Mouse (Mus musculus) spleen, adult 12 weeks (tissue): ENCODE measurements at regions not wholly inside any gene's neighbourhood (a gene's known extent, or its start where the extent isn't known, plus 50 kb on each side); places are given as distances from the start of the nearest gene placed in this dataset.
"Not testable (repeated sequence)": the region's sequence is repeated elsewhere in the genome, so short reads cannot be mapped to it uniquely, and the experiment has no call there.

Experiments used
- DNase-seq: peaks from one replicate; pipeline ENCODE4 v3.0.0; 2022; ENCODE audit warnings: low spot score

DNA sequence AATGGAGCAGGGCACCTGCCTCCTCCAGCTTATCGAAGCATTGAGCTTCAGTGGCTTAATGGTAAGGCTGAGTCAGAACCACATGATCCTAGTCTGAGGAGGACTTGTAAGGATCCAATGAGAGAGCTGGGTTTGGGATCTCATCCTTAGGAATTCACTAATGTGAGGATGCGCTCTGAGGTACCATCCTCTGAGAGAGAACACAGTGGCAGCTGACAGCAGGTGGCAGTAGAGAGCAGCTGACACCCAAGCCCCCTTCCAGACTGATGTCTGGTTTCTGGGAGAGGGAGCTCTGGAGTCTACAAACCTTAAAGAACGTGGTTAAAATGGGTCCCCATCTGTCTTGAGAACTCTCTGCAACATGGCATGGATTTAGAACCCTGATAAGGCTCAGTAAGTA, 137.8 kb downstream of the B3glct start:
- no peak for DNase-seq

DNA sequence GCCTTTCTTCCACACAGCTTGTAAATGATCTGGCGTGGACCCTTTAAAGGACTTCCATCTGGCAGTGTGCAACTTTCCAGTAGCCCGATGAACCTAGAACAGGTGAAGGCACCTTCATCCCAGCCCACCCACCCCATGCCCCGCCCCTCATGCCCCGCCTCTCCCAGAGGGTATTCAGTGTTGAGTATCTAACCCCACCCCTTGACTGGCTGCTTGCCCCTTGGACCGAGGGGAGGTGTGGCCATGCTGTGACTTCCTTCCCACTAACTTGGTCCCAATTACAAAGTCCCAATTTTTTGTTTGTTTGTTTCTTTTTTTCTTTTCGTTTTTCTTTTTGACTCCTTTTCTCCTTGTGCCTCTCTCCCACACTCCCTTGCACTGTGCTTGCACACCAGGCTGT, 140.8 kb downstream of the B3glct start:
- DNase-seq = no peak

DNA sequence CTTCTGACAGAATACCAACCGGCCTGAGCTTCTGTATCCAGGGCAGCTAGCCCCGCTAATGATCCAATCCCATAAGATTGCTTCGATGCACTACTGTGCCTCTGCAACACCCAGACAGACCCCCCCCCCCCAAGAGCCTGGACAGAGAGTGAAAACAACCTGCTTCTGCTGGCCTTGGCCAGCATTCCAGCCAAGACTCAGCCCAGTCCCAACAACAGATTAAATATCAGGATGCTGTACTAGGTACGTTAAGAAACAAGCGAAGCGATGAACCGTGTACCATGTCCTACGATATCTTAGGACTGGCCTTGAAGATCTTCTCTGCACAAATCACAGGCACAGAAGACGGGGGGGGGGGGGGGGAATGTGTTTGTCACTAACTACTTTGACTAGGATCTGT, 145.8 kb downstream of the B3glct start:
- no peak for DNase-seq

DNA sequence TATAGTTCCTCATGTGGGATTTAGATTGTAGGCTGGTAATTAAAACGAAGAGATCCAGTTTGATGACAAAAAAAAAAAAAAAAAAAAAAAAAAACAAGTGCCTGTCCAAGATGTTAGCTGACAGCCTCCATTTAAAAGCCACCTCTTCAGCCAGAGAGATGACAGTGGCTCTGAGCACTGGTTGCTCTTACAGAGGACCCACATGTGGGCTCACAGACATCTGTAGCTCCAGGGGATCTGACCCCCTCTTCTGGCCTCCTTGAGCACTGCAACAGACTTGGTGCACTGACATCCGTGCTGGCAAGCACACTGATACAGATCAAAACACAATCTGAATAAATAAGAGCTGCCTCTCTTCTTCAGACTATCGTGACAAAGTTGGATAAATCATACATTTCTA, 149.6 kb downstream of the B3glct start:
- DNase-seq = no peak

DNA sequence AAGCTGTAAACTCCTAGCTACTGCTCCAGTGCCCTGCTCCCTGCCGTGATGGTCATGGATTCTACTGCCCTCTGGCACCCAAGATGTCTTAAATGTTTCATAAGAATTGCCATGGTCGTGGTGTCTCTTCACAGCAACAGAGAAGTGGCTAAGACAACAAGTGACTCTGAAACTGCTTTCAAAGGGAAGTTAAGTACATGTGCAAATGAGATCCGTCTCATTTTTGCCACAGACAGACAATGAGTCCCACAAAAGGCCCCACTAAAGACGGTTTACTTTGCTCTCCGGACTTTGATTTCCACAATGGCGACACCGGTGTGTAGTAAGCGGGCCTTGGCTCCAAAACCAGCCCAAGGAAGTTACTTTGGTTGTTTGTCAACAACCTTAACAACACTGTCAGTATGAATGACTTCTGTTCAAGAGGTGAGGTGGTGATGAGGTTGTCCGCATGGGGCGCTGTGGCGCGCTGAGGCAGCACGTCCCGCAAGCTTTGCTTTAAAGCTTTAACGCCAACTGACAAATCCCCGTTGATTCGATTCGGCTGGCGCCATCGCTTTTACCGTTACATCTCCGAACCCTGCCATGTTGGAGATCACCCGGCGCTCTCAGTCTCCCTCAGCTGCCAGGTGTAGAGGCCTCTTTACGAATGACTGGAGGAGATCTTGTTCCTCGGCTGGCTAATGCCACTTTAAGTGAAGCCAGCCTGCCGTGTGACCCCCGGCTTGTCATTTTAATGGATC, 153.3 kb downstream of the B3glct start:
- DNase-seq = peak; percentile 23

DNA sequence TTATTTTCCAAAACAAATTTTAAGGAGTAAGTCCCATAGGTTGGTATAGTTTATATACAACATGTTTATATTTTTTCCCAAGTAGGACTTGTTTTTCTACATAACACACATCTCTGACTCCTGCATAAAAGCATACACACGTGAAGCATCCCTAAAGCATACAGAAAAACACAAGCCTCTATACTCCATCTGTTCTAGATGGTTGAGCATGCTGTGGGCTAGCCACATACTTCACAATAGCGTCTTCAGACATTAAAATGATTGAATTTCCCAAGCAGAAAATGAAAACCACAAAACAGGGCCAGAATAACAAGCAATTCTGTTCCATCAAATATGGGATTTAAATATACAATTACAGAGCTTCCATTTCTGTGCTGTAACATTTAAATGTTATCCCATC, 159.3 kb downstream of the B3glct start:
- no peak for DNase-seq

DNA sequence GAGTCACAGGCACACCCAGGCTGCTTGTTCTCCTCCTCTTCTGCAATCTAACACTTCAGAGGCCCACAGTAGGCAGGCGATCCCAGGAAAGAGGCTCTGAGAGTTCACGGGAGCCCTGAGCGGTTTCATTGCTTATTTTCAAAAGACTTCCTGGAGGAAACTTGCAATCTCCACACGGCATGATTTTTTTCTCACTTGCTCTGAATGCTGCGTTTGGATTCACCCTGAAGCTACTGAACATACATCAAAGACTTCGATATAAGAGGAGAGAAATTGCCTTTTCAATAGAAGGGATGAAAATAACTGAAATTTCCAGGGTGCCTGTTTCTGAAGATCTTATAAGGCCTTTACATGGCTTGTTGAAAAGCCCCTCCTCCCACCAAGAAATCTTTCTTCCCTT, 164.5 kb downstream of the B3glct start:
- DNase-seq = no peak

DNA sequence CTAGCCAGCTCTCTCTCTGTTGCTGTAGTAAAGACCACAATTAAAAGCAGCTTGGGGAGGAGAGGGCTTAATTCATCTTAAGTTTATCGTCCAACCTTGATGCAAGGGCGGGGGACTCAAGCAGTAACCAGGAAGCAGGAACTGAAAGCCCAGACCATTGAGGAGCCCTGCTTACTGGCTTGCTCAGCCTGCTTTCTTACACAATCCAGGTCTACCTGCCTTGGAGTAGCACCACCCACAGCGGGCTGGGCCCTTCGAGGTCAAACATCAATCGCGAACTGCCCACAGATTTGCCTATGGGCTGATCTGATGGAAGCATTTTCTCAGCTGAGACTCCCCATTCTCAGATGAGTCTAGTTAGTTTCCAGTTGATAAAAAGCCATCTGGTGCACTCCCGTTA, 165.3 kb downstream of the B3glct start:
- DNase-seq = no peak

DNA sequence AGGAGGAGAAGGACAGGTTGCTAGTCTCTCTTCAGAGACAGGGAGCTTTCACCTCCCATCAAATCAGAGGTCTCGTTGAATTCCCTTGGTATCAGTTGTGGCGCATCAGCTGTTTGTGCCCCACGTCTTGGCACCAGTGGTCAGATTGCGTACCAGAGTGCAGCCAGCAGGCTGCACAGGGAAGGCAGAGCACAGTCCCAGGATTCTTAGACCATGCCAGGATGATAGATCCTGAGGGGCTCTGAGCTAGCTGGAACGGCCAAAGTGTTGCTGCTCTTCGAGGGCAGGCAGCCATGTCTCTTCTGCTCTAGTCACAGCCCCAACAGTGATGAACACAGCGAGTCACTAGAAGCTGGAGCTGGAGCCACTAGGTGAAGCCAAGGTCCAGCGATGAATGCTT, 167.2 kb downstream of the B3glct start:
- DNase-seq = no peak

DNA sequence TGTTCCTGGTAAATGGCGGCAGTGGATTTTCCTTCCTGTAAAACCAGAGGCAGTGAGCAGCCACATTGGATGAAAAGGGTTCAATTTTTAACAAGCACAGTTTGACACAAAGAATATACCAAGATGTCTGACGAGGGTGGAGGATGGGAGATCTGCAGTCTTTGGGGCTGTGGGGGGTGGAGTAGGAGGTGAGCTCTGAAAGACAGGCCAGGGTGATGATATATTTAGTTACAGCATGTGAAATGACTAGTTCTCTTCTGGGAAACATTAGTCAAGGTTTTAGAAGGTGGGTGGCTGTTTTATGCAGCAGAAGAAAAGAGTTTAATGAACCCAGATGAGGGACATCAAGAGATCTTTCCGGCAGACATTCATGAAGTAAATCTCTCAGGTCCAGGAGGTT, 170.0 kb upstream of the Rxfp2 start:
- no peak for DNase-seq

DNA sequence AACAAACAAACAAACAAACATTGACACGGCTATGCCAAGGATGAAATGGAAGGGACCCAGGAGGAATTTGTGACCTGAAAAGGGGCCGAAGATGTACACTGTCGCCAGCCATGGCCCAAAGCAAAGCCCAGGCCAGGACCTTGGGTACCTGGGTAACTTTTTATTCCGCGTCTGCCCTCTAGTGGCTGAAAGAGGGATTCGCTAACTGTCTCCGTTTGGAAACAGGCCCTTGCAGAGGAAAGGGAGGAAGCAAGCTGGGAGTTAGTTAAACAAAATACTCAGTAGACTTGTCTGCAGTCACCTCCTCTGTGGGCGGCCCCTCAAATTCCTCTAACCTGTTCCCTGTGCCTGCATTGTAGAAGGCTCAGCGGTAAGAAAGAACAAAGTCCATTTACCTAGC, 167.5 kb upstream of the Rxfp2 start:
- DNase-seq = no peak

DNA sequence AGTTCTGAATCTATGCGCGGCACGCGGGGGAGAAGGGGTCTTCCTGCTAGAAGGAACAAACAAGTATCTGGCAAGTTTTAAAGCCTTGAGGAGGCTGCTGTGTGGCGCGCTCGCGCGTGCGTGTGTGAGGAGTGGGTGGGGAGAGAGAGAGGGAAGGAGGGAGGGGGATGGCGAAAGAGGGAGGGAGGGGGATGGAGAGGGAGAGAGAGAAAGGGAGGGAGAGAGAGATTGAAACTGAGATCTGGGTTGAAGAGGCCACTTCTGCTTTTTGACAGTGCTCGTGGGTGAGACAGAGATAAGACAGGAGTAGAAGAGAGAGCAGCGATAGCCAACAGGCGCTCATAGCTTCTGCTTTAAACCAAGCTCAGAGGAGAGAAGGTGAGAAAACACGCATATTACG, 166.0 kb upstream of the Rxfp2 start:
- no peak for DNase-seq

DNA sequence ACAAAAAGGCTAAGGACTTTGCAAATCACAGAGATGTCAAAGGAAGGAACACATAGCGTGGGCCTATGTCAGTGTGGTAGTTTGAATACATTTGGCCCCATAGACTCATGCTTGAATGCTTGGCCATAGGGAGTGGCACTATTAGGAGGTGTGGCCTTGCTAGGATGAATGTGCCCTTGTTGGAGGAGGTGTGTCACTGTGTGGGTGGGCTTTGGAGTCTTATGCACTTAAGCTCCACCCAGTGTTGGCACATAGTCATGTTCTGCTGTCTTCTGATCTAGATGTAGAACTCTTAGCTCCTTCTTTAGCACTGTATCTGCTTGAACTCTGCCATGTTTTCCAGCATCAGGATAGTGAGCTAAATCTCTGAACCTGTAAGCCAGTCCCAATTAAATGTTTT, 162.4 kb upstream of the Rxfp2 start:
- DNase-seq = no peak

DNA sequence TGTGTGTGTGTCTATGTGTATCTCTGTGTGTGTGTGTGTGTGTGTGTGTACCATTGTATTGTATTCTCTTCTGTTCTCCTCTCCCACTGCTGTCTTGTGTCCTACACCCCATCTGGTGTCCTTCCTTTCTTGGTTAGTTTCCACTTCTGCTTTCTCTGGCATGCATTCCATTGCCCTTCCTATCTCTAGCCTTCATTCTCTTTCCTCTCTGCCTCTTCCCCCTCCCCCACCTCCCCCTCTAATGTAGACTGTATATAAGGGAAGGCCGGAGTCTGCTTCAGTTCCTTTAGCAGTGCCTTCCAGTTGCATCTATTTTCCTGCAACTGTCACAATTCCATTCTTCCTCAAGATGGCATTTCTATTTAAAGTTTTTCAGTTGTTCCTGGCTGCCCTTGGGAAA, 161.5 kb upstream of the Rxfp2 start:
- DNase-seq = no peak

DNA sequence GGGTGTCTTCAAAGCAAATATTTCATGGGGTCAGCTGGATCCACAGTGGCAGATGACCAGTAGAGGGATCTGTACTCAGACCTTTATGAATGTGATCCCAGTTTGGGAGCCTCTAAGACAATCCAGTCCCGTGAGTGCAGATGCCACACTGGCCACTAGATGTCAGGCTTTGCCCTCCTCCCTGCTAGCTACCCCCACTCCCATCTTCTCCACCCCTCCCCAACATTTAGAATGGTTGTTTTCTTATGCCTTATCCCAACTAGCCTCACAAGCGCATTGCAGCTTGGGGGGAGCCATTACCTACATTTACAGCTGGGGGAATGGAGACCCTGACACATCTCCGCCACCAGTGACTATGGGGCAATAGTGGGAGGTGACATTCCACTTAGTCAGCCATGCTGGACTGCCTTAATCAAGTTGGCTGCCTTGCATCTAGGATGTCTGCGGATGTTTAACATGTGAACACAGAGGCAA, 156.9 kb upstream of the Rxfp2 start:
- DNase-seq = no peak

DNA sequence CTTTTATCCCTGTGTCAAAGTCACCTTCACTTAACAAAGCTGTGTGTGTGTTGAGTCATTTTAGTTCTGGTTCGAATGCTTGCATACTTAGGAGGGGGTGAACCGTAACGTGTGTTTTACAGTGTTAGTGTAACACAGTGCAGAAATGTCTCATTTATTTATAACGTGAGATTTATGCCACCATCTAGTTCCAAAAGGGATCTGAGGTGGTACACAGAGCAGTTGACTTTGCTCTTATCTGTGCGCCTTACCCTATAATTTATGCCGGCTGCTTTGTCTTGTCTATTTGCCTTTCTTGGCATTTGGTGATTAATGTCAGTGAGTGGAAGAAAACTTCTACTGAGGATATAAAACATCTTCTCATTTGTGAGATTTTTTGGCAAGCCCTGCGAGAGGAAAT, 150.5 kb upstream of the Rxfp2 start:
- DNase-seq = no peak

DNA sequence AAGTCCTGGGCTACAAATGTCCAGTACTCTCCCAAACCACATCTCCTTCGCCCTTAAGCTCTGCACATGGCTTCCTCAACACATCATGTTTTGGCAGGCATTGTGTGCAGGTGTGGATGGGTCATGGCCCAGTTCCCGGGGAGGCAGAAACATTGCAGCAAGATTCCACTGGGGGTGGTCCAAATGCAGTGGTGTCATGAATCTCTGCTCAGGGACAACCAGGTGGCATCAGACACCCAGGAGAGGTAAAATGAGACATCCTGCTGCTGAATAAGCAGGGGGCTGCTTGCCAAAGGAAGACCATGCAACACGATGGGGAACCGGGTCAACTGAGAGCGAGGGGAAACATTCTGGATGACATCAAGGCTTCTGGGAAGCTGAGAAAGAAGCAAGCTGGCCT, 149.0 kb upstream of the Rxfp2 start:
- DNase-seq = no peak

DNA sequence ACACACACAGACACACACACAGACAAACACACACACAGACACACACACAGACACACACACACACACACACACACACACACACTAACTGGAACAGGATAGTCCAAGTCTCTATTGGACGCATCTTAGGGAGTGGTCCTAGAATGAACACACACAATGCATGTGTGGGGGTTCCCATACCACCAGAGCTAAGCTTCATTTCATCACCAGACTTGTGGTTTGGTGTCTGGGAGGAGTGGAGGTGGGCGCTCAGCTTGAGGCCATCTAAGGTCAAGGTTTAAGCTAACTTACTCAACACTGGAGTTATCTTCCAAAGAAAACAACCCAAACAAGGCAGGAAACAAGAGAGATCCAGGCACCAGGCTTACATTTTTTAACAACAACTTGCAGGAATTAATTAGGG, 147.9 kb upstream of the Rxfp2 start:
- no peak for DNase-seq

DNA sequence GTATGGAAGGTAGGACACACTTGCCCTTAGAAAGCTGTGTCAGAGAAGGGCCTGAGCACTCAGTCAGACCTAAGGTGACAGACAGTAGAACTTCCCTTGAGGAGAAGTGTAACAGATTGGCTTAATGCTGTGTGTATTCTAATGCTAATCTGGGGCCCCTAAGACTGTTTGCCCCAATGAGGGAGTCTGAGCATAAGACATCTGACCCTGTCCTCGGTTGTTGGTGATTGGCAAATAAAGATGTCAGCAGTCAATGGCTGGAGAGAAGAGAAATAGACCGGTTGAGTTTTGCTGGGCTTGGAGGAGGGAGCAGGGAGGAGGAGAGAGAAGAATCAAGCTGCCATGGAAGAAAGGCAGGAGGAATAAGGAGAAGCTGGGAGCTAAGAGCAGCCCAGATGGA, 147.0 kb upstream of the Rxfp2 start:
- DNase-seq = no peak

DNA sequence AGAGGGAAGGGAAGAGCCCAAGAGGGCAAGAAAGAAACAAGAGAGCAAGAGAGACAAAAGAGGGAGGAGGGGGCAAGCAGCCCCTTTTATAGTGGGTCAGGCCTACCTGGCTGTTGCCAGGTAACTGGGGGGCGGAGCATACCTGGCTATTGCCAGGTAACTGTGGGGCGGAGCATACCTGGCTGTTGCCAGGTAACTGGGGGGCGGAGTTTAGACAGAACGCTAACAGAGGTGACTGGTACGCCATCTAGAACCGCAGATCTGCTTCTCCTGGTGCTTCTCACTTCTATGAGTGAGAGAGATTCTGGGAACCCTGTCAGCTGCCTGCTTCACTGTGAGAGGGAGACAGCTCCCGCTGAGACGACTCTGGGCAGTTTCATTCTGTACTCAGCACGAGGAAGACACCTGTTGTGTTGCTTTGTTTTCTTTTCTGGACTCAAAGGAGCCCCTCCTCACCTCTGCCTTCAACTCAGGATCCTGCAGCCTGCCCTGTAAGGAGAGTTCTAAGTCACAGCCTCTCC, 144.9 kb upstream of the Rxfp2 start:
- no peak for DNase-seq

DNA sequence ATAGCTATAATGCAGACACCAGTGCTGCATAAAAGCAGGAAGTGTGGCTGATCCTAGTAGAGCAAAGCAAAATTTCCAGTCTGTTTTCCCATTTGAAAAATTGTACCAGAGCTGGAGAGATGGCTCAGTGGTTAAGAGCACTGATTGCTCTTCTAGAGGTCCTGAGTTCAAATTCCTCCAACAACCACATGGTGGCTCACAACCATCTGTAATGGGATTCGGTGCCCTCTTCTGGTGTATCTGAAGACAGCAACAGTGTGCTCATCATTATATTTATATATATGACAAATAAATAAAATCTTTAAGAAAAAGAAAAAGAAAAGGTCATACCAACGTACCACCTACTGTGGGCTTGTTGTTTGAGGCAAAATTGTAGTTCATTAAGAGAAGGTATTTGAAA, 144.1 kb upstream of the Rxfp2 start:
- DNase-seq = no peak

DNA sequence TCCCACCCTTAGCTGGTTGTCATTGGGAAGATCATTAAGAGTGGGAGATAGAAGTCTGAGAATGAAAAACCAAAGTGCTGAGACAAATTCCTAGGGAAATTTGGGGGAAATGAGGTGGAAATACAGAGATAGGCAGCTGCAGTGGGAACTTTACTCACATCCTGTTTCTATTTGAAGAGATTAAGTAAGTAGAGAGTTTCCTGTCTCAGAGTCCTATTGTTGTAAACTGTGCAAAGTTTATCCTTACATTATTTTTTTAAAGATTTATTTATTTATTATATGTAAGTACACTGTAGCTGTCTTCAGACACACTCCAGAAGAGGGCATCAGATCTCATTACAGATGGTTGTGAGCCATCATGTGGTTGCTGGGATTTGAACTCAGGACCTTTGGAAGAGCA, 126.0 kb upstream of the Rxfp2 start:
- not testable (repeated sequence) for DNase-seq

DNA sequence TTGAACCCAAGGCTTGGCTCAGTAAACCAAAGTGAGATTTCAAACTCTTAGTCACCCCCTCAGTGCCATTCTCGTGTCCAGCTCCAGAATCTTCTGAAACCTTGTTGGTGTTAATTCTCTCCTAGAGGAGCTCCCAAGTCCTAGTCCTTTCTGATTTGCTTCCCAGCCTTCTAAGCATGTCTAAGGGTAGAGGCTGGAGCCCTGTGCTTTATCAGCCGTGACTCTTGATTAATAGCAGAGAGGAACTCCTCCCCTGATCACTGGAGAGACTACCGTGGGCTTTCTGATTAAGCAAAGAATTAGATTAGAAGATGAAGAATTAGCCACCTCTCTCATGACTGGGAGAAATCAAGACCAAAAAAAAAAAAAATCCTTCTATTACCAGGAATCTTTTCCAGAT, 111.5 kb upstream of the Rxfp2 start:
- no peak for DNase-seq

DNA sequence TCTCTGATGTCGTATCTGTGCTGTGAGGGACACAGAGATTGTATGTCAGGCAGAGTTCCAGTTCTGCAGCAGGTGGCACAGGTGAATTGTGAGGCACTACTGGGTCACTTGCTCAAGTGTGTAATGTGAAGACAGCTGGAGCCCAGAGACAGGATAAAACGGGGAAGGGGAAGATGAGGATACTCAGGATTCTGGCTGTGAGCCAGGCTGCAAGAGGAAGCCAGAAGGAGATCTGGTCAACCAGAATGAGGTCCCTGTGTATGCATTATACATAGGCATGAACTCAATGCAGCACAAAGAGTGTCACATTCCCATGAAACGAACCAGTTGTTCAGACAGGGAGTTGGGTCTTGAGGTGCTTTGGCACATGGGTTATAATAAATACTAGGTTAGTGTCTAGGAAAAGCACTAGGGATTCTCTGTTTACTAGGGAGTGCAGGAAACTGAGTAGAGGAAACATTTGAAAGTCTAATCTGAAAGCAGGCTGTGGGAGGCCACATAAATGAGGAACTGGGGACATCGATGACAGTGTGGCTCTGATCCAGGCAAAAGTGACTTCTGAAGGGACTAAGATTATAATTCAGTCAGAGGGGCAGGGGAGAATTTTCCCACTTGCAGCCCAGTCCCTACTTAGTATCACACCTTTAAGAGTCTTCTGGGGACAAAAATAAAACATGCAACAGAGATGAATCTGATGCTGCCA, 109.9 kb upstream of the Rxfp2 start:
- DNase-seq = no peak
